Mouse (Mus musculus): Measurements from ENCODE around the gene Cd72.

GRCm38 (mm10) chr4:43463102-43463501 lies 8.7 kb upstream of the Cd72 start:
- no peak for TF ChIP-seq MYOD1 (IDR thresholded peaks at IDR 0.05; ENCODE audit: control insufficient read depth, insufficient read length, low read depth)
- no peak for TF ChIP-seq CTCF (IDR thresholded peaks at IDR 0.05; ENCODE audit: control insufficient read depth, insufficient read depth, insufficient read length)
- TF ChIP-seq MAX (IDR thresholded peaks at IDR 0.05), result no peak
- no peak for TF ChIP-seq USF1 (IDR thresholded peaks at IDR 0.05; ENCODE audit: low read depth)
- TF ChIP-seq FOSL1 (IDR thresholded peaks at IDR 0.05; ENCODE audit: insufficient read depth, low read length, poor library complexity, severe bottlenecking), result no peak
